7 mouse cellular contexts compared by ENCODE assay signal in genomic region chr17:8800478-8801082, GRCm38 (mm10).
DNase-seq lines count a peak whose midpoint lies in the region; ATAC-seq and TF ChIP-seq lines count a peak whose summit lies in the region.

No protein-coding gene starts in this region.

- H3K4me2 ChIP-seq in limb, embryonic 11.5 days (ENCODE audit: low read depth, severe bottlenecking) = peak overlapping the region; percentile 97
- peak overlapping the region; percentile 63 for H3K4me2 ChIP-seq in midbrain, embryonic 16.5 days (ENCODE audit: low read length)

- H3K9me3 ChIP-seq in limb, embryonic 11.5 days (ENCODE audit: control insufficient read depth, low read length) = no peaks in the 10 kb centered on the region
- H3K9me3 ChIP-seq in midbrain, embryonic 16.5 days (replicated peaks; ENCODE audit: control insufficient read depth, low read length, poor library complexity, severe bottlenecking) = no peaks in the 10 kb centered on the region

- no peaks in the 10 kb centered on the region for H3K36me3 ChIP-seq in limb, embryonic 11.5 days (ENCODE audit: control insufficient read depth, insufficient read depth, low read length)
- H3K36me3 ChIP-seq in midbrain, embryonic 16.5 days (ENCODE audit: control insufficient read depth, insufficient read depth, low read length) = no peaks in the 10 kb centered on the region

- peak; percentile 4 for ATAC-seq in common myeloid progenitor, adult 5-6 weeks (replicated peaks; ENCODE audit: low read depth, poor library complexity, severe bottlenecking)
- ATAC-seq in granulocyte monocyte progenitor cell, adult 5-6 weeks (replicated peaks; ENCODE audit: poor library complexity, severe bottlenecking) = peak; percentile 24
- peak; percentile 76 for ATAC-seq in limb, embryonic 11.5 days (ENCODE audit: insufficient number of reproducible peaks, low FRiP score, low TSS enrichment, low read depth)
- peak; percentile 60 for ATAC-seq in midbrain, embryonic 16.5 days

- peak overlapping the region; percentile 66 for H3K4me3 ChIP-seq in left cerebral cortex, adult 2 months
- H3K4me3 ChIP-seq in limb, embryonic 11.5 days (ENCODE audit: low read depth, low read length) = peak overlapping the region; percentile 72
- peak overlapping the region; percentile 86 for H3K4me3 ChIP-seq in midbrain, embryonic 16.5 days (ENCODE audit: low read depth, low read length)

- 1% methylated on average over 33 of the region's 53 CpGs for WGBS in limb, embryonic 11.5 days
- under 1% methylated on average over 40 of the region's 53 CpGs for whole genome bisulfite sequencing in midbrain, embryonic 16.5 days

- intact Hi-C loops in left cerebral cortex, adult 2 months (cut with DNase I) = loop anchor here (5.0 kb wide), 1 partner anchor 188 kb away; no protein-coding TSS in a partner anchor
- intact Hi-C loops in left cerebral cortex, postnatal 10 days (cut with DNase I) = no loop called here

- no peak; the same call in 1 of the 2 replicates for TF ChIP-seq CTCF in left cerebral cortex, adult 2 months (IDR thresholded peaks at IDR 0.05)

- peaks cover 7% of the 10 kb centered on the region for H3K4me1 ChIP-seq in limb, embryonic 11.5 days (ENCODE audit: control insufficient read depth, insufficient read depth, low read length)
- peaks cover 21% of the 10 kb centered on the region; the same call in 1 of the 2 replicates for H3K4me1 ChIP-seq in midbrain, embryonic 16.5 days (ENCODE audit: control insufficient read depth, insufficient read depth, low read length)

- H3K9ac ChIP-seq in limb, embryonic 11.5 days (ENCODE audit: low read length) = peak overlapping the region; percentile 59
- peak overlapping the region; percentile 77 for H3K9ac ChIP-seq in midbrain, embryonic 16.5 days (ENCODE audit: low read depth, low read length)

- peak in 1 of 2 experiments; percentile 59 for DNase-seq in left cerebral cortex, adult 2 months (ENCODE audit: extremely low spot score in 1 of 2, low spot score in 2 of 2)
- DNase-seq in left cerebral cortex, postnatal 10 days (ENCODE audit: extremely low spot score in 1 of 2, low spot score in 2 of 2) = no peak
- DNase-seq in limb, embryonic 11.5 days (ENCODE audit: low spot score) = peak; percentile 78
- peak; percentile 60 for DNase-seq in yolk sac, embryonic 10.5 days (ENCODE audit: low spot score)

- H3K27ac ChIP-seq in left cerebral cortex, adult 2 months = peak overlapping the region; percentile 72
- no peak overlapping the region for H3K27ac ChIP-seq in limb, embryonic 11.5 days (replicated peaks; ENCODE audit: low read depth, low read length)
- H3K27ac ChIP-seq in midbrain, embryonic 16.5 days (ENCODE audit: low read length) = peak overlapping the region; percentile 91

- peaks cover 43% of the 10 kb centered on the region for H3K27me3 ChIP-seq in limb, embryonic 11.5 days (ENCODE audit: control insufficient read depth, insufficient read depth, low read length)
- peaks cover 11% of the 10 kb centered on the region for H3K27me3 ChIP-seq in midbrain, embryonic 16.5 days (ENCODE audit: control insufficient read depth, insufficient read depth, low read depth, low read length)

Comparison
In these comparisons a context has a peak if more than half of its experiments do, and no peak if none do; other contexts are left out.
1. DNase-seq: peak in limb, embryonic 11.5 days (single experiment) and yolk sac, embryonic 10.5 days (single experiment); none in left cerebral cortex, postnatal 10 days (0 of 2).
2. ATAC-seq: peak in every context shown above with its lines; median percentile 76 in limb, embryonic 11.5 days; 60 in midbrain, embryonic 16.5 days; 24 in granulocyte monocyte progenitor cell, adult 5-6 weeks; 4 in common myeloid progenitor, adult 5-6 weeks.
3. Peak in every context shown above with its lines, with median percentiles within 50 percentile points of each other: H3K4me3 ChIP-seq.